Mouse (Mus musculus): Measurements from ENCODE around the gene Mt2. TPM values are rescaled to one million over a fixed set of nuclear protein-coding genes. Genes with fewer than 3 reads are reported as not detected.
"Not testable (repeated sequence)": the region's sequence is repeated elsewhere in the genome, so short reads cannot be mapped to it uniquely, and the experiment has no call there.

Gene Mt2
- polyA plus RNA-seq, 1 experiment, result 232 TPM

- no peak overlapping the region for H3K27ac ChIP-seq (ENCODE audit: control insufficient read depth, insufficient read depth, low read depth, low read length)
- no peaks in the 10 kb centered on the region for H3K36me3 ChIP-seq (ENCODE audit: control insufficient read depth, insufficient read depth, low read length)
- H3K4me1 ChIP-seq (ENCODE audit: control insufficient read depth, insufficient read depth, low read length), result peaks cover 8% of the 10 kb centered on the region
- H3K27me3 ChIP-seq (ENCODE audit: control insufficient read depth, insufficient read depth, low read length), result no peaks in the 10 kb centered on the region
- no peak for TF ChIP-seq POLR2A (IDR thresholded peaks at IDR 0.05; ENCODE audit: control insufficient read depth, low read depth, low read length)
- no peak overlapping the region for H3K4me3 ChIP-seq (ENCODE audit: control insufficient read depth, low read depth, low read length)
These were observed 19.0 kb upstream of the Mt2 start for GRCm38 (mm10) chr8:94153451-94153850.

- Histone ChIP-seq H3K27ac (ENCODE audit: control insufficient read depth, insufficient read depth, low read depth, low read length) (peak overlapping the region; percentile 20; the same call in 1 of the 2 replicates), H3K4me1 (ENCODE audit: control insufficient read depth, insufficient read depth, low read length) (peaks cover 8% of the 10 kb centered on the region)
- TF ChIP-seq CTCF (IDR thresholded peaks at IDR 0.05; ENCODE audit: control insufficient read depth, insufficient read depth, insufficient replicate concordance, low read depth, low read length), result no peak
- TF ChIP-seq POLR2A (IDR thresholded peaks at IDR 0.05; ENCODE audit: control insufficient read depth, low read depth, low read length), result no peak
These were observed 17.9 kb upstream of the Mt2 start for GRCm38 (mm10) chr8:94154537-94154936.

GRCm38 (mm10) chr8:94156092-94156491 lies 16.4 kb upstream of the Mt2 start:
- no peak for TF ChIP-seq CTCF (IDR thresholded peaks at IDR 0.05; ENCODE audit: control insufficient read depth, insufficient read depth, insufficient replicate concordance, low read depth, low read length)
- H3K27me3 ChIP-seq (ENCODE audit: control insufficient read depth, insufficient read depth, low read length), result no peaks in the 10 kb centered on the region
- H3K36me3 ChIP-seq (ENCODE audit: control insufficient read depth, insufficient read depth, low read length), result no peaks in the 10 kb centered on the region
- H3K4me3 ChIP-seq (ENCODE audit: control insufficient read depth, low read depth, low read length), result no peak overlapping the region
- peaks cover 8% of the 10 kb centered on the region for H3K4me1 ChIP-seq (ENCODE audit: control insufficient read depth, insufficient read depth, low read length)
- no peak overlapping the region for H3K27ac ChIP-seq (ENCODE audit: control insufficient read depth, insufficient read depth, low read depth, low read length)

More at GRCm38 (mm10) chr8:94154537-94154936, 17.9 kb upstream of the Mt2 start:
- H3K36me3 ChIP-seq (ENCODE audit: control insufficient read depth, insufficient read depth, low read length), result no peaks in the 10 kb centered on the region
- no peak overlapping the region for H3K4me3 ChIP-seq (ENCODE audit: control insufficient read depth, low read depth, low read length)
- H3K27me3 ChIP-seq (ENCODE audit: control insufficient read depth, insufficient read depth, low read length), result no peaks in the 10 kb centered on the region

GRCm38 (mm10) chr8:94165772-94166171 lies 6.7 kb upstream of the Mt2 start:
- H3K4me1 ChIP-seq (ENCODE audit: control insufficient read depth, insufficient read depth, low read length); H3K27me3 ChIP-seq (ENCODE audit: control insufficient read depth, insufficient read depth, low read length); H3K36me3 ChIP-seq (ENCODE audit: control insufficient read depth, insufficient read depth, low read length); H3K4me3 ChIP-seq (ENCODE audit: control insufficient read depth, low read depth, low read length): not testable (repeated sequence)
- peak overlapping the region; percentile 34 for H3K27ac ChIP-seq (ENCODE audit: control insufficient read depth, insufficient read depth, low read depth, low read length)

- H3K27ac ChIP-seq (ENCODE audit: control insufficient read depth, insufficient read depth, low read depth, low read length), result no peak overlapping the region
- H3K27me3 ChIP-seq (ENCODE audit: control insufficient read depth, insufficient read depth, low read length), result no peaks in the 10 kb centered on the region
- no peak overlapping the region for H3K4me3 ChIP-seq (ENCODE audit: control insufficient read depth, low read depth, low read length)
- peaks cover 14% of the 10 kb centered on the region for H3K4me1 ChIP-seq (ENCODE audit: control insufficient read depth, insufficient read depth, low read length)
- TF ChIP-seq POLR2A (IDR thresholded peaks at IDR 0.05; ENCODE audit: control insufficient read depth, low read depth, low read length) (no peak), CTCF (IDR thresholded peaks at IDR 0.05; ENCODE audit: control insufficient read depth, insufficient read depth, insufficient replicate concordance, low read depth, low read length) (peak; percentile 92)
- H3K36me3 ChIP-seq (ENCODE audit: control insufficient read depth, insufficient read depth, low read length), result no peaks in the 10 kb centered on the region
These were observed 5.2 kb upstream of the Mt2 start for GRCm38 (mm10) chr8:94167244-94167643.

GRCm38 (mm10) chr8:94169547-94169946 lies 2.9 kb upstream of the Mt2 start:
- Histone ChIP-seq H3K36me3 (ENCODE audit: control insufficient read depth, insufficient read depth, low read length) (no peaks in the 10 kb centered on the region), H3K27ac (ENCODE audit: control insufficient read depth, insufficient read depth, low read depth, low read length) (no peak overlapping the region), H3K27me3 (ENCODE audit: control insufficient read depth, insufficient read depth, low read length) (no peaks in the 10 kb centered on the region), H3K4me1 (ENCODE audit: control insufficient read depth, insufficient read depth, low read length) (peaks cover 17% of the 10 kb centered on the region), H3K4me3 (ENCODE audit: control insufficient read depth, low read depth, low read length) (no peak overlapping the region)
- TF ChIP-seq CTCF (IDR thresholded peaks at IDR 0.05; ENCODE audit: control insufficient read depth, insufficient read depth, insufficient replicate concordance, low read depth, low read length) (no peak), POLR2A (IDR thresholded peaks at IDR 0.05; ENCODE audit: control insufficient read depth, low read depth, low read length) (no peak)

GRCm38 (mm10) chr8:94171321-94171755 lies 1.1 kb upstream of the Mt2 start:
- H3K4me3 ChIP-seq (ENCODE audit: control insufficient read depth, low read depth, low read length), result peak overlapping the region; percentile 90
- no peaks in the 10 kb centered on the region for H3K27me3 ChIP-seq (ENCODE audit: control insufficient read depth, insufficient read depth, low read length)
- H3K4me1 ChIP-seq (ENCODE audit: control insufficient read depth, insufficient read depth, low read length), result peaks cover 17% of the 10 kb centered on the region
- no peak for TF ChIP-seq CTCF (IDR thresholded peaks at IDR 0.05; ENCODE audit: control insufficient read depth, insufficient read depth, insufficient replicate concordance, low read depth, low read length)
- no peak; the same call in 1 of the 2 replicates for TF ChIP-seq POLR2A (IDR thresholded peaks at IDR 0.05; ENCODE audit: control insufficient read depth, low read depth, low read length)
- H3K36me3 ChIP-seq (ENCODE audit: control insufficient read depth, insufficient read depth, low read length), result no peaks in the 10 kb centered on the region
- H3K27ac ChIP-seq (ENCODE audit: control insufficient read depth, insufficient read depth, low read depth, low read length), result peak overlapping the region; percentile 99

All from testis, adult 2 months (tissue).